Mouse (Mus musculus) cerebellum, adult (tissue): ENCODE data around the gene 1700001C02Rik.
A peak's percentile ranks its signal among the peaks of the same experiment; 100 is the strongest.

Source experiments
- ATAC-seq: cut with Nextera tagmentation; 2 replicates; pipeline ENCODE4 v1.9.2; 2017; ENCODE audit warnings: mild to moderate bottlenecking, moderate library complexity, mixed read lengths; ENCODE audit not compliant: insufficient number of reproducible peaks, low FRiP score, low TSS enrichment

1700001C02Rik gene

GRCm38 (mm10) chr5:30465861-30466260 lies at the start of gene 1700001C02Rik:
TSS of gene 1700001C02Rik (plus strand) at chr5:30466047.
- ATAC-seq, result no peak

- ATAC-seq, result no peak
These were observed 49.2 kb upstream of the 1700001C02Rik start for GRCm38 (mm10) chr5:30416665-30417064.

GRCm38 (mm10) chr5:30423121-30423520 lies 42.7 kb upstream of the 1700001C02Rik start:
- no peak; the same call in 1 of the 2 replicates for ATAC-seq

GRCm38 (mm10) chr5:30423572-30424244 lies 42.1 kb upstream of the 1700001C02Rik start:
- peak; percentile 74 for ATAC-seq

GRCm38 (mm10) chr5:30427406-30427805 lies 38.4 kb upstream of the 1700001C02Rik start:
- ATAC-seq, result no peak

- no peak for ATAC-seq
These were observed 26.9 kb upstream of the 1700001C02Rik start for GRCm38 (mm10) chr5:30438931-30439330.

- ATAC-seq, result no peak
These were observed 25.4 kb upstream of the 1700001C02Rik start for GRCm38 (mm10) chr5:30440308-30440906.

GRCm38 (mm10) chr5:30442196-30442595 lies 23.7 kb upstream of the 1700001C02Rik start:
- ATAC-seq, result no peak

- no peak for ATAC-seq
These were observed 21.4 kb upstream of the 1700001C02Rik start for GRCm38 (mm10) chr5:30444327-30444895.

- ATAC-seq, result no peak
These were observed 9.8 kb upstream of the 1700001C02Rik start for GRCm38 (mm10) chr5:30456056-30456455.

GRCm38 (mm10) chr5:30460155-30460554 lies 5.7 kb upstream of the 1700001C02Rik start:
- ATAC-seq, result no peak

- peak; percentile 69 for ATAC-seq
These were observed 4.0 kb upstream of the 1700001C02Rik start, which contains the start of gene Otof for GRCm38 (mm10) chr5:30461821-30462220. TSS of gene Otof (minus strand) at chr5:30461932.

GRCm38 (mm10) chr5:30466315-30466714 lies 468 bp downstream of the 1700001C02Rik start:
- no peak for ATAC-seq

- no peak for ATAC-seq
These were observed 4.6 kb downstream of the 1700001C02Rik start for GRCm38 (mm10) chr5:30470454-30470853.

GRCm38 (mm10) chr5:30472148-30472547 lies 6.3 kb downstream of the 1700001C02Rik start:
- ATAC-seq, result no peak

GRCm38 (mm10) chr5:30476534-30476933 lies 10.7 kb downstream of the 1700001C02Rik start:
- ATAC-seq, result 0 out of 2 replicates have a peak, but pooled peaks have one; percentile 40

GRCm38 (mm10) chr5:30482319-30482718 lies 16.5 kb downstream of the 1700001C02Rik start:
- peak; percentile 66; the same call in 1 of the 2 replicates for ATAC-seq

- no peak for ATAC-seq
These were observed 17.7 kb downstream of the 1700001C02Rik start for GRCm38 (mm10) chr5:30483533-30483932.

- ATAC-seq, result no peak
These were observed 18.7 kb downstream of the 1700001C02Rik start for GRCm38 (mm10) chr5:30484591-30484990.

GRCm38 (mm10) chr5:30485136-30485535 lies 19.3 kb downstream of the 1700001C02Rik start:
- no peak for ATAC-seq

GRCm38 (mm10) chr5:30490215-30490614 lies 24.4 kb downstream of the 1700001C02Rik start:
- ATAC-seq, result no peak
